Mouse (Mus musculus) gonadal fat pad, adult 2 months (tissue): Measurements from ENCODE around the gene Adora1. TPM values are rescaled to one million over a fixed set of nuclear protein-coding genes. Genes with fewer than 3 reads are reported as not detected.

Experiments
- DNase-seq: peaks from one replicate; pipeline ENCODE4 v3.0.0-alpha.2; 2012; ENCODE audit warnings: low read depth
- polyA plus RNA-seq: library from polyadenylated mRNA; depleted of rRNA; stranded (reverse); fragments of >200 nt; gene quantifications from 2 replicates; pipeline ENCODE4 v1.2.3, GENCODE M21; 2012

Gene Adora1
- polyA plus RNA-seq, 1 experiment, result 52.9 TPM

GRCm38 (mm10) chr1:134193674-134194197 lies 41.5 kb downstream of the Adora1 start:
- no peak for DNase-seq

- DNase-seq, result no peak
These were observed 42.1 kb downstream of the Adora1 start, which contains the start of gene Mybph for GRCm38 (mm10) chr1:134193126-134193525. Gene Mybph, plus strand, starts transcription at chr1:134193448.

GRCm38 (mm10) chr1:134192024-134192423 lies 43.2 kb downstream of the Adora1 start:
- DNase-seq, result no peak

- DNase-seq, result no peak
These were observed 44.0 kb downstream of the Adora1 start for GRCm38 (mm10) chr1:134191192-134191591.

GRCm38 (mm10) chr1:134188989-134189729 lies 46.1 kb downstream of the Adora1 start:
- DNase-seq, result no peak

- no peak for DNase-seq
These were observed 47.0 kb downstream of the Adora1 start for GRCm38 (mm10) chr1:134188217-134188616.

- DNase-seq, result no peak
These were observed 51.1 kb downstream of the Adora1 start for GRCm38 (mm10) chr1:134184089-134184488.

GRCm38 (mm10) chr1:134182025-134182424 lies 53.2 kb downstream of the Adora1 start, which contains the start of gene Chil1:
Gene Chil1, plus strand, starts transcription at chr1:134182176.
- DNase-seq, result no peak

GRCm38 (mm10) chr1:134177976-134178375 lies 57.3 kb downstream of the Adora1 start:
- DNase-seq, result no peak

GRCm38 (mm10) chr1:134173081-134173480 lies 62.1 kb downstream of the Adora1 start:
- no peak for DNase-seq

GRCm38 (mm10) chr1:134168985-134169697 lies 66.1 kb downstream of the Adora1 start:
- DNase-seq, result no peak

- DNase-seq, result no peak
These were observed 66.7 kb downstream of the Adora1 start for GRCm38 (mm10) chr1:134168567-134168966.

GRCm38 (mm10) chr1:134167416-134168305 lies 67.6 kb downstream of the Adora1 start:
- no peak for DNase-seq

- DNase-seq, result no peak
These were observed 68.7 kb downstream of the Adora1 start for GRCm38 (mm10) chr1:134166547-134166946.

- no peak for DNase-seq
These were observed 70.8 kb downstream of the Adora1 start for GRCm38 (mm10) chr1:134164454-134164853.

- no peak for DNase-seq
These were observed 71.8 kb downstream of the Adora1 start for GRCm38 (mm10) chr1:134163476-134163875.

- no peak for DNase-seq
These were observed 72.6 kb downstream of the Adora1 start for GRCm38 (mm10) chr1:134162510-134163225.

GRCm38 (mm10) chr1:134161399-134161798 lies 73.8 kb downstream of the Adora1 start:
- no peak for DNase-seq

GRCm38 (mm10) chr1:134160404-134160803 lies 74.8 kb downstream of the Adora1 start:
- no peak for DNase-seq

GRCm38 (mm10) chr1:134154655-134155054 lies 80.6 kb downstream of the Adora1 start:
- DNase-seq, result no peak

- DNase-seq, result no peak
These were observed 81.1 kb downstream of the Adora1 start for GRCm38 (mm10) chr1:134154121-134154520.
